Mouse (Mus musculus) forebrain, embryonic 16.5 days (tissue): ENCODE data around the gene Sgpp2. TPM values are rescaled to one million over a fixed set of nuclear protein-coding genes. Genes with fewer than 3 reads are reported as not detected.
A peak's percentile ranks its signal among the peaks of the same experiment; 100 is the strongest.

Experiments
- ATAC-seq: fragments of 200-750 bp; cut with Nextera tagmentation; 2 replicates; pipeline ENCODE4 v1.8.0; 2017; ENCODE audit warnings: mild to moderate bottlenecking, moderate library complexity
- H3K27ac ChIP-seq: fragments of 300-500 bp; sonication (generic); 2 replicates; pipeline ENCODE4 v1.5.1; 2014; ENCODE audit warnings: low read length, control low read depth
- H3K27me3 ChIP-seq: fragments of 300-500 bp; sonication (generic); replicated peaks from 2 replicates; pipeline ENCODE4 v1.6.1; 2014; ENCODE audit warnings: low read length; ENCODE audit not compliant: control insufficient read depth, insufficient read depth
- H3K36me3 ChIP-seq: fragments of 300-500 bp; sonication (generic); 2 replicates; pipeline ENCODE4 v1.6.1; 2014; ENCODE audit not compliant: control insufficient read depth, insufficient read depth
- H3K4me1 ChIP-seq: fragments of 300-500 bp; sonication (generic); replicated peaks from 2 replicates; pipeline ENCODE4 v1.6.1; 2014; ENCODE audit warnings: low read length; ENCODE audit not compliant: control insufficient read depth, insufficient read depth
- H3K4me2 ChIP-seq: fragments of 300-500 bp; sonication (generic); 2 replicates; pipeline ENCODE4 v1.6.1; 2014; ENCODE audit warnings: mild to moderate bottlenecking, low read length, control low read depth
- H3K4me3 ChIP-seq: fragments of 300-500 bp; sonication (generic); replicated peaks from 2 replicates; pipeline ENCODE4 v1.5.1; 2014; ENCODE audit warnings: mild to moderate bottlenecking, low read length, control low read depth
- H3K9ac ChIP-seq: fragments of 300-500 bp; sonication (generic); replicated peaks from 2 replicates; pipeline ENCODE4 v1.6.1; 2014; ENCODE audit warnings: low read depth, low read length, control low read depth
- H3K9me3 ChIP-seq: fragments of 300-500 bp; sonication (generic); 2 replicates; pipeline ENCODE4 v1.6.1; 2016; ENCODE audit warnings: low read length; ENCODE audit not compliant: control insufficient read depth
- WGBS: fragments of 180-500 bp; shearing (Covaris S2); extraction: QIAGEN DNeasy Blood & Tissue Kit; methylation state at CpG from one replicate; pipeline ENCODE4 v1.1.7; 2014; 5-methylcytosine and 5-hydroxymethylcytosine counted together
- polyA plus RNA-seq: library from polyadenylated mRNA; unstranded; fragments of >200 nt; fragmentation: Nextera tagmentation; extraction: Ambion mirVana; gene quantifications from 2 replicates; pipeline ENCODE4 v1.2.1, GENCODE M21; 2015

The Sgpp2 gene
- 0.43 and 0.89 TPM in 2 replicates for polyA plus RNA-seq

- Histone ChIP-seq H3K9ac (peak within 1 kb of the TSS; percentile 46), H3K9me3 (no peaks in the 10 kb centered on the region), H3K4me1 (peaks cover 20% of the 10 kb centered on the region), H3K4me2 (peak within 1 kb of the TSS; percentile 97), H3K36me3 (no peaks in the 10 kb centered on the region), H3K27me3 (peaks cover 27% of the 10 kb centered on the region), H3K4me3 (peak within 1 kb of the TSS; percentile 49), H3K27ac (no peak within 1 kb of the TSS)
- WGBS: under 1% methylated on average over 65 of the region's 68 CpGs
- peak; percentile 36 for ATAC-seq
Observed at GRCm38 (mm10) chr1:78310021-78310752, at the start of gene Sgpp2. Gene Sgpp2 (plus strand): TSS chr1:78310345.

- Histone ChIP-seq H3K9ac (no peak overlapping the region), H3K4me2 (no peak overlapping the region), H3K9me3 (no peaks in the 10 kb centered on the region), H3K27me3 (no peaks in the 10 kb centered on the region), H3K36me3 (no peaks in the 10 kb centered on the region), H3K4me3 (no peak overlapping the region), H3K4me1 (no peaks in the 10 kb centered on the region), H3K27ac (no peak overlapping the region)
- 71% methylated on average over 5 of the region's 5 CpGs for WGBS
- ATAC-seq: no peak
Observed at GRCm38 (mm10) chr1:78267519-78267918, 42.6 kb upstream of the Sgpp2 start.

GRCm38 (mm10) chr1:78272915-78273314 is 37.2 kb upstream of the Sgpp2 start:
- 87% methylated on average over 3 of the region's 3 CpGs for WGBS
- H3K4me2 ChIP-seq: no peak overlapping the region
- no peak for ATAC-seq

GRCm38 (mm10) chr1:78279128-78279527 is 31.0 kb upstream of the Sgpp2 start:
- Histone ChIP-seq H3K4me1 (no peaks in the 10 kb centered on the region), H3K9me3 (no peaks in the 10 kb centered on the region), H3K36me3 (no peaks in the 10 kb centered on the region), H3K9ac (no peak overlapping the region), H3K4me3 (no peak overlapping the region), H3K27ac (no peak overlapping the region), H3K4me2 (no peak overlapping the region), H3K27me3 (no peaks in the 10 kb centered on the region)
- 45% methylated on average over 3 of the region's 3 CpGs for WGBS
- ATAC-seq: no peak

More at GRCm38 (mm10) chr1:78272915-78273314, 37.2 kb upstream of the Sgpp2 start:
- Histone ChIP-seq H3K27me3 (no peaks in the 10 kb centered on the region), H3K4me3 (no peak overlapping the region), H3K36me3 (no peaks in the 10 kb centered on the region), H3K27ac (no peak overlapping the region), H3K4me1 (no peaks in the 10 kb centered on the region), H3K9me3 (no peaks in the 10 kb centered on the region), H3K9ac (no peak overlapping the region)

GRCm38 (mm10) chr1:78292397-78292796 is 17.7 kb upstream of the Sgpp2 start:
- Histone ChIP-seq H3K27me3 (no peaks in the 10 kb centered on the region), H3K4me3 (no peak overlapping the region), H3K27ac (no peak overlapping the region), H3K9me3 (no peaks in the 10 kb centered on the region), H3K9ac (no peak overlapping the region), H3K4me2 (no peak overlapping the region), H3K4me1 (no peaks in the 10 kb centered on the region), H3K36me3 (no peaks in the 10 kb centered on the region)
- no peak for ATAC-seq
- 84% methylated on average over 3 of the region's 3 CpGs for WGBS

DNA sequence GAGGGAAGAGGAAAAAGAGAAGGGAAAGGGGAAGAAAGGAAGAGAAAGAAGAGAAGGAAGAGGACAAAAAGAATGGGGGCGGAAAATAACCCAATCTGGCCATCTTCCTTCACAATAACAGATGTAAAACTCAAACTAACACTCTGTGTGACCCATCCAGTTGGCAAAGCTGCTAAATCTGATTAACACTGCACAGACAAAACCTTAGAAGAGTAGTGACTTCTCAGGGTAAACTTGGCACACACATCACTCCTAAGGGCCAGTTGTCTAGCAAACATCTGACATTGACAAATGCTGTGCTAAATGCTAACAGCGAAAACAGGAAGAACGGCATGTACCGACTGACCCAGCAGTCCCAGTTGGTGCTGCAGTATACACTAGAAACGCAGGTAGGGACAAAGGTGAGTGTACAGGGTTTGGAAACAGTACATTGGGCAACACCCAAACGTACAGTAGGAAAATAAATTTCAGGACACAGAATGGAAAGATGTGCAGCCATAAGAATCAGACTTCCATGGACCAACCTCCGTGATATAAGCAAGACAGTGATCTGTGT is 10.4 kb upstream of the Sgpp2 start:
- H3K36me3 ChIP-seq: no peaks in the 10 kb centered on the region
- H3K4me3 ChIP-seq: no peak overlapping the region
- no peak overlapping the region for H3K9ac ChIP-seq
- no peak overlapping the region for H3K4me2 ChIP-seq
- H3K27me3 ChIP-seq: no peaks in the 10 kb centered on the region
- H3K9me3 ChIP-seq: no peaks in the 10 kb centered on the region
- H3K4me1 ChIP-seq: no peaks in the 10 kb centered on the region
- no peak overlapping the region for H3K27ac ChIP-seq
- 78% methylated on average over 7 of the region's 7 CpGs for WGBS
- ATAC-seq: no peak

- Histone ChIP-seq H3K27me3 (peaks cover 27% of the 10 kb centered on the region), H3K27ac (no peak overlapping the region), H3K4me1 (peaks cover 20% of the 10 kb centered on the region), H3K4me3 (no peak overlapping the region), H3K36me3 (no peaks in the 10 kb centered on the region), H3K4me2 (no peak overlapping the region), H3K9ac (no peak overlapping the region), H3K9me3 (no peaks in the 10 kb centered on the region)
- WGBS: 90% methylated on average over 1 of the region's 1 CpGs
- ATAC-seq: no peak
Observed at GRCm38 (mm10) chr1:78308688-78309087, 1.5 kb upstream of the Sgpp2 start.

- Histone ChIP-seq H3K36me3 (no peaks in the 10 kb centered on the region), H3K4me2 (no peak overlapping the region), H3K27ac (no peak overlapping the region), H3K9me3 (no peaks in the 10 kb centered on the region), H3K4me3 (no peak overlapping the region), H3K27me3 (peaks cover 27% of the 10 kb centered on the region), H3K4me1 (peaks cover 20% of the 10 kb centered on the region), H3K9ac (no peak overlapping the region)
- ATAC-seq: no peak
- 6% methylated on average over 9 of the region's 9 CpGs for WGBS
Observed at GRCm38 (mm10) chr1:78309280-78309679, 865 bp upstream of the Sgpp2 start.

- peaks cover 20% of the 10 kb centered on the region for H3K4me1 ChIP-seq
- WGBS: 2% methylated on average over 17 of the region's 17 CpGs
- H3K4me3 ChIP-seq: peak overlapping the region; percentile 49
- no peak overlapping the region for H3K27ac ChIP-seq
- H3K36me3 ChIP-seq: no peaks in the 10 kb centered on the region
- ATAC-seq: peak; percentile 61
- peaks cover 27% of the 10 kb centered on the region for H3K27me3 ChIP-seq
- no peaks in the 10 kb centered on the region for H3K9me3 ChIP-seq
- no peak overlapping the region for H3K9ac ChIP-seq
- H3K4me2 ChIP-seq: peak overlapping the region; percentile 97
Observed at GRCm38 (mm10) chr1:78310861-78311341, 756 bp downstream of the Sgpp2 start.
